Mouse (Mus musculus) lung, postnatal 25 days (tissue): Measurements from ENCODE around the gene Prkcsh.

Experiments used
- DNase-seq: peaks from one replicate; pipeline ENCODE4 v3.0.0; 2022; ENCODE audit warnings: low spot score

Prkcsh gene

GRCm38 (mm10) chr9:22002194-22003162 lies at the start of gene Prkcsh, which contains the start of gene Ccdc151:
Gene Prkcsh (plus strand): TSS chr9:22002806.
Gene Ccdc151 (minus strand): TSS chr9:22002634.
- DNase-seq: peak; percentile 100

GRCm38 (mm10) chr9:21953600-21953999 lies 49.0 kb upstream of the Prkcsh start:
- no peak for DNase-seq

GRCm38 (mm10) chr9:21954635-21955034 lies 48.0 kb upstream of the Prkcsh start:
- DNase-seq: no peak

DNA sequence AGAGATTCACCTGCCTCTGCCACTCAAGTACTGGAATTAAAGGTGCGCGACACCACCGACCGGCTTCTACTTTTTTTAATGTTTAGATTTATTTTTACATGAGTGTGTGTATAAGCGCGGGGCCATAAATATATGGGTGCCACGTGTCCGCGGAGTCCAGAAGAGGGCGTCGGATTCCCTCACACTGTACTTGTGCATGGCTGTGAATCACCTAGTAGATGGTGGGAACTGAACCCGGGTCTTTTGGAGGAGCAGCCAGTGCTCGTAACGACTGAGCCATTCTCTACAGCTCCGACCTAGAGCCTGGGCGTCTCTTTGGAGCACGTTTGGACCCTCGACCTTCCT lies 47.4 kb upstream of the Prkcsh start:
- DNase-seq: no peak

DNA sequence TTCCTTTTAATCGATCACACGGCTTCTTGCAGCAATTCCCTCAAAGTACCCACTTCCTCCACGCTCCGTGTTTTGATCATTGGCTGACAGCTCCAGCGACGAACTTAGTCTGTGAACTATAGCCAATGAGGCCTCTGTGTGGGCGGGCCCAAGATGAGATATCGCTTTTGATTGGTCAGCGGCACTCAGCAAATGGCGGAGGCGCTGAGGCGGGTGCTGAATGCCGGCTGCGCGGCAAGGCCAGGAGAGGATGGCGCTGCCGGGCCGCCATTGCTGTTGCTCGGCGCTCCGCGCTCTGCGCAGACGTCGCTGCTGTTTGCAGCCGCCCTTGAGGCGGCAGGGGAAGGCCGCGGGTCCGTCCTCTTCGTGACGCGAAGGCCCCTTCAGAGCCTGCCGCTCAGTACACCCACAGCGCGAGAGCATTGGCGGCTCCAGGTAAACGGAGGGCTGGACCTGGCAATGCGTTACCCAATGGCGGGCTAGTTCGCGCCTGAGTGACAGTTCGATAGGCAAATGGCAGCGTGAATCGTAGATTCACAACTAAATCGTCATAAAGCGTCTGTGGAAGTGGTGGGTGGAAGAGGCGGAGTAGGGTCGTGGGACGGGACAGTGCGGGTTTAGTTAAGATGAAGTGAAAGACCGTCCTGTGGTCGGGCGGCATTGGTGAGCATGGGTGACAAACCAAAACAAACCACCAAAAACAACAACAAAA lies 46.9 kb upstream of the Prkcsh start, which contains the start of gene Swsap1:
TSS of gene Swsap1 (plus strand) at position 186 of the 712 bp plus-strand sequence.
- DNase-seq: peak; percentile 99

DNA sequence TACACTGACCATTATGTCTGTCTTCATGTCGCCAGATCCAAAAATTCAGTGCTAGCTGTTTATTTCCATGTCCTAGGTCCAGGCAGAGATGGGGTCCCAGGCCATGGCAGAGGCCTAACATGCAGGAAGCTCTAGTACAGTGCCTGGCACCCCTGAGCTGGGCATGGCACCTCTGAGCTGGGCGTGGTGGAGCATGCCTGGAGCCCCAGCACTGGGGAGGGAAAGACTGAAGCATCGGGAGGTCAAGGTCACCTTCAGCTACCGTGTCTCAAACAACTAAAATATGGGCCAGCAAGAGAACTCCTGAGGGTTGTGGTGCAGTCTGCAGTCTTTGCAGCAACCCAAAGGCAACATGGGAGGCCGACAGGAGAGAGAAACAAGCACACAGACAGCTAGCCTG lies 44.2 kb upstream of the Prkcsh start:
- DNase-seq: no peak

- no peak for DNase-seq
Measured at GRCm38 (mm10) chr9:21959244-21959643, 43.4 kb upstream of the Prkcsh start.

- no peak for DNase-seq
Measured at GRCm38 (mm10) chr9:21960135-21960534, 42.5 kb upstream of the Prkcsh start.

DNA sequence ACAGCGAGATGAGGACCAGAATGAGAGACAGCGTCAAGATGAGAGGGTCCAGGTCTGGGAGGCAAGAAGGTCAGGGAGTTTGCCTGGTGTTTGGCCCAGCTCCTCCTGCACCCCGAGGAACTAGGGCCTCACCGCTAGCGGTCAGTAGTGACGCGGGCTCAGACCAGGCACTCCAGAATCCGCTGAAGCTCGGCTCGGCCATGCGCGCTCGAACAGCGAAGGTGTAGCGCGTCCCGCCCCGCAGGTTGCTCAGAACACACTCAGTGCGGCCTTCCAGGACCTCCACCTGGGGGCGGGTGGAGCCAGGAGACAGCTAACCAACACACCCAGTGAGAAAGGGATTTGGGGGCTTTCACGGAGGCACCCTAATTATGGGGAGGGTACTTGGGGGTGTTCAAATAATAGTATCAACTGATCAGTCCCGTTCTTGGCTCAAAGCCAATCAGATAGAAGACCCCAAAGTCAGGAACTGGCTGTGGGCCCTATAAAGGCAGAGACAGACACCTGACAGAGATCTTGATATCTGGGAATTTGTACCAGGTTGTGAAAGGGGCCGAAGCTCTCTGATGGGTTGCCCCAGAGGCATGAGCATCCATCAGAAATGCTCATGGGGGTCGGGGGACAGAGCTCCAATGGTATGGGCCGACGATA lies 41.9 kb upstream of the Prkcsh start:
- peak; percentile 29 for DNase-seq

DNA sequence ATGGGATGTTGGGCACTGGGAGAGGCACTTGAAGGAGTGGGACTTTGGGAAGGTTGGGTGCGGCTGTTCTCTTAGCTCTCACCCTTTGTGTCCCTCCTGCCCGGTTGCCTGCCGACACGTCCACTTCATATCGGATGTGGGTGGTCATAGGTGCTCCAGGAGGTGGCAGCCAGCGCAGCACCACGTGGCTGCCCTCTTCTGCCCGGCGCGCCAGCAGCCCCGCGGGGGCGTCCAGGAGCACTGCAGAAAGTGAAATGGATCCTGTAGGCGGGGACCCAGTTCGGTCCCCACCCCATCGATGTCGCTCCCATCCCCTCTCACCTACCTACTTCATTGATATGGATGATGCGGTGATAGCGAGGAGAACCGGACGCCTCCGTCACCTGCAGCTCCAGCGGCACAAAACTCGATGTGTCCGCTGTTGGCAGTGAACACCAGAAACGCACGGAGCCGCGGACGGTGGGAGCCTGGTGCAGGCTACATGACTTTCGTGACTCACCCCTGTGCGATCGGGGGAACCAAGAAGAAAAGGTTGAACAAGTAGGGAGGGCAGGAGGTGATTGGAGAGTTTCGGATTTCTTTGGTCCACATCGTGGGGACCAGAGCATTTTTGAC lies 41.1 kb upstream of the Prkcsh start:
- no peak for DNase-seq

- no peak for DNase-seq
Measured at GRCm38 (mm10) chr9:21962010-21962409, 40.6 kb upstream of the Prkcsh start.

- DNase-seq: peak; percentile 56
Measured at GRCm38 (mm10) chr9:21962416-21963059, 40.1 kb upstream of the Prkcsh start.

DNA sequence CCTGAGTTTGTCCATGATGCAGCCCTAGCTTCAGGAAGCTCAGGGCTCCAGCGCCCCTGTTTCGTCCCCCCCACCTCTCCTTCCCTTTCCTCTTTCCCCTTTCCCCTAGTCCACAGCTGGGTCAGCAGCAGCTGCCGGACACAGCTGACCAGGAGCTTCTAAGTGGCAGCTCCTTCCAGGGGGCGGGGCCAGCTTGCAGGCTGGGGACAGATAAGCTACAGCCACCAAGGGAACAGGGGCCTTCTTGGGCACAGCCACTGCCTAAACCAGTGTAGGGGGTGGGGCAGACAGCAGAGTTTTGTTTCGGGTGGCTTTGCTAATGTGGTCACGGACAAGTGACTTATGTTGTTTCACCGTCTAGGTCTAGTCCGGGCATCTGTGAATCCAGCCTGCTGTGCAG lies 39.2 kb upstream of the Prkcsh start, which contains the start of gene Epor:
TSS of gene Epor (minus strand) at position 90 of the 400 bp plus-strand sequence.
- DNase-seq: no peak

DNA sequence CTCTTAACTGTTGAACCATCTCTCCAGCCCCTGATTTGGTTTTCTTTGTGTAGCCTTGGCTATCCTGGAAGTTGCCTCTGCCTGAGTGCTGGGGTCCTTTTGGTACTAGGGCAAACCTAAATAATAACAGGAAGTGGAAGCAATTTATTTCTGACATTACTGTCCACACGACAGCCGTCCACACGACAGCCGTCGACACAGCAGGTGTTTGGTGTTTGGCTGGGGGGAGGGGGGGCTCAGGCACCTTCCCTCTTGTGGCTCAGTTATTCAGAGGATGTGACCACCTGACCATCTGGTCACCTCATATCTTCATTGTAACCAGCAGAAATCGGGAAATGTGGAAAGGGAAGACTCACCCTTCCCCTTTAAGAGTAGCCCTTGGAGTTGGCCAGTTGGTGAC lies 33.7 kb upstream of the Prkcsh start:
- no peak for DNase-seq

GRCm38 (mm10) chr9:21969304-21969703 lies 33.3 kb upstream of the Prkcsh start:
- no peak for DNase-seq

- no peak for DNase-seq
Measured at GRCm38 (mm10) chr9:21976626-21977175, 25.9 kb upstream of the Prkcsh start.

- no peak for DNase-seq
Measured at GRCm38 (mm10) chr9:21977331-21977730, 25.3 kb upstream of the Prkcsh start.

DNA sequence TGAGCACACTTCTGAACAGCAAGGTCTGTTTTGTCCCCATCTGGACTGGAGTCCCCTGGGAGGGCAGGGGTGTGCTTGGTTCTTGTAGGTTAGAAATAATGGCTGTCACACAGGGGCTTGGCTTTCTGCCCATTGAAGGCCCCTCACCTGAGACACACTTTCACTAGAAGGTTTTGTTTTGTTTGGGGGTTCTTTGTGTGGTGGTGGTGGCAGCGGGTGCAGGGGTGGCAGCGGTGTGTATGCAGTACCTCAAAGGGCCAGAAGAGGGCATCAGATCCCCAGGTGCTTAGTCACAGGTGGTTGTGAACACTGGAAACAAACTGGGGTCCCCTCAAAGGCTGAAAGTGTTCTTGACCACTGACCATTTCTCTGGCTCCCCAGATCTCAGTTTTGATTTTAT lies 24.6 kb upstream of the Prkcsh start:
- DNase-seq: no peak

- DNase-seq: no peak
Measured at GRCm38 (mm10) chr9:21978398-21979128, 24.0 kb upstream of the Prkcsh start.

GRCm38 (mm10) chr9:21983911-21984310 lies 18.7 kb upstream of the Prkcsh start:
- DNase-seq: no peak
